Mouse (Mus musculus): ENCODE measurements around the gene Yjefn3. TPM values are rescaled to one million over a fixed set of nuclear protein-coding genes. Genes with fewer than 3 reads are reported as not detected.

Gene Yjefn3
- polyA plus RNA-seq, 1 experiment = 1.8 TPM

Other genes starting within 250 kb of the Yjefn3 start
- gene Zfp964, start 248.2 kb downstream of the Yjefn3 start, polyA plus RNA-seq (2012; rRNA removed) = 2.7 and 2.8 TPM in 2 replicates
- gene Zfp869, start 192.0 kb downstream of the Yjefn3 start, polyA plus RNA-seq (2012; rRNA removed) = 21.0 and 23.9 TPM in 2 replicates
- 4.5 and 4.9 TPM in 2 replicates for gene Zfp963, start 152.7 kb downstream of the Yjefn3 start, polyA plus RNA-seq (2012; rRNA removed)
- 0.11 TPM in 1 of 2 replicates, not detected in the other for gene Gm20422, start 127.8 kb downstream of the Yjefn3 start, polyA plus RNA-seq (2012; rRNA removed)
- 39.5 and 43.8 TPM in 2 replicates for gene Atp13a1, start 111.5 kb downstream of the Yjefn3 start, polyA plus RNA-seq (2012; rRNA removed)
- 17.7 and 21.1 TPM in 2 replicates for gene Zfp866, start 111.5 kb downstream of the Yjefn3 start, polyA plus RNA-seq (2012; rRNA removed)
- gene Gmip, start 94.0 kb downstream of the Yjefn3 start, polyA plus RNA-seq (2012; rRNA removed) = 19.5 and 20.3 TPM in 2 replicates
- 1.7 and 1.8 TPM in 2 replicates for gene Lpar2, start 80.3 kb downstream of the Yjefn3 start, polyA plus RNA-seq (2012; rRNA removed)
- gene Pbx4, start 70.2 kb downstream of the Yjefn3 start, polyA plus RNA-seq (2012; rRNA removed) = 3.2 and 4.2 TPM in 2 replicates
- gene Cilp2, start 15.0 kb downstream of the Yjefn3 start, polyA plus RNA-seq (2012; rRNA removed) = 0.16 and 0.34 TPM in 2 replicates
- gene Tssk6, start 528 bp downstream of the Yjefn3 start, polyA plus RNA-seq (2012; rRNA removed) = 0.66 and 0.67 TPM in 2 replicates
- gene Ndufa13, start 154 bp downstream of the Yjefn3 start, polyA plus RNA-seq (2012; rRNA removed) = 136 and 140 TPM in 2 replicates
- 28.8 and 38.7 TPM in 2 replicates for gene Gatad2a, start 93.7 kb upstream of the Yjefn3 start, polyA plus RNA-seq (2012; rRNA removed)
- 49.6 and 57.8 TPM in 2 replicates for gene Mau2, start 140.0 kb upstream of the Yjefn3 start, polyA plus RNA-seq (2012; rRNA removed)
- gene Sugp1, start 140.1 kb upstream of the Yjefn3 start, polyA plus RNA-seq (2012; rRNA removed) = 15.4 and 20.6 TPM in 2 replicates
- 1.8 and 2.5 TPM in 2 replicates for gene Tm6sf2, start 170.2 kb upstream of the Yjefn3 start, polyA plus RNA-seq (2012; rRNA removed)
- 0.21 TPM in 2 replicates for gene Hapln4, start 180.7 kb upstream of the Yjefn3 start, polyA plus RNA-seq (2012; rRNA removed)
- 0.12 and 0.18 TPM in 2 replicates for gene Ncan, start 218.2 kb upstream of the Yjefn3 start, polyA plus RNA-seq (2012; rRNA removed)
- gene Nr2c2ap, start 228.6 kb upstream of the Yjefn3 start, polyA plus RNA-seq (2012; rRNA removed) = 18.0 and 25.1 TPM in 2 replicates
- 14.8 and 17.3 TPM in 2 replicates for gene Rfxank, start 236.4 kb upstream of the Yjefn3 start, polyA plus RNA-seq (2012; rRNA removed)
- gene Borcs8, start 236.8 kb upstream of the Yjefn3 start, polyA plus RNA-seq (2012; rRNA removed) = 73.8 and 74.1 TPM in 2 replicates
- gene Mef2b, start 237.0 kb upstream of the Yjefn3 start, polyA plus RNA-seq (2012; rRNA removed) = 0.29 and 0.35 TPM in 2 replicates